ENCODE assay signal across 8 mouse cellular contexts in the genomic region with DNA sequence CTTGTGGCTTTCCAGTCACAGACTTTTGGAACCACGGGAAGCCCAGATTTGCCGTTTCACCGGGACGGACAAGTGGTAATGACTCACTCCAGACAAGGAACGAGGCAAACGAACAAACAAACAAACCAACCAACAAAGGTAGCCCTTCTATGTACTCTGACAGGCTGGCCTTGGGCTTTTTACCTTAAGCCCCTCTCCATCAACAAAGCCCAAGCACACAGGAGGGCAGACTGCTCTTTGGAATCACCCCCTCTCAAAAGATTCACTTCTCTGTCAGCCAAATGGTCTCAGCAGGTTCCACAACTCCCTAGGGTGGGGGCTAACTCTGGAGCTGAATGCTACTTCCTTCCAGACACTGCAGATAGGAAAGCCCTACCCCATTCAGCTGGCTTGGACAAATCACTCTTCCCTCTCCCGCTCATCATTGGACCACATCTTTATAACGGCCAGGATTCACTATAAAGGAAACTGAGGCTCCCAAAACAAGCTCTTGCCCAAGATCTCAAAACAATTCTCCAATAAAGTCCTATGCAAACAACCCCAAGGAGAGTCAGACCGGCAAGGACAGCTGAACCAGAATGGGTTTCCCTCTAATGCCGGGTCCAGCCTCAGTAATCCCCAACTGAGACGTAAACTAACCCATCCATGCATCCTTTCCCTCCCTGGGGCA. TPM values are rescaled to one million over a fixed set of nuclear protein-coding genes. Genes with fewer than 3 reads are reported as not detected.
DNase-seq lines count a peak whose midpoint lies in the region; ATAC-seq and TF ChIP-seq lines count a peak whose summit lies in the region.

No protein-coding gene starts in this region.

- no peak for TF ChIP-seq POLR2A in limb, embryonic 14.5 days (IDR thresholded peaks at IDR 0.05; ENCODE audit: borderline replicate concordance, extremely low read depth, insufficient read depth, insufficient read length)

- H3K9me3 ChIP-seq in lung, embryonic 16.5 days (ENCODE audit: control insufficient read depth, low read length) = no peaks in the 10 kb centered on the region
- H3K9me3 ChIP-seq in forebrain, postnatal 0 days (ENCODE audit: low read length) = no peaks in the 10 kb centered on the region
- H3K9me3 ChIP-seq in limb, embryonic 14.5 days (ENCODE audit: control insufficient read depth, low read length) = no peaks in the 10 kb centered on the region
- H3K9me3 ChIP-seq in stomach, embryonic 16.5 days (replicated peaks; ENCODE audit: control insufficient read depth, low read length) = no peaks in the 10 kb centered on the region

- H3K27me3 ChIP-seq in lung, embryonic 16.5 days (ENCODE audit: control insufficient read depth, insufficient read depth, low read depth, low read length) = peaks cover 17% of the 10 kb centered on the region
- peaks cover 15% of the 10 kb centered on the region; the same call in 1 of the 2 replicates for H3K27me3 ChIP-seq in forebrain, postnatal 0 days (ENCODE audit: insufficient read depth, low read length)
- peaks cover 21% of the 10 kb centered on the region for H3K27me3 ChIP-seq in limb, embryonic 14.5 days (ENCODE audit: control insufficient read depth, insufficient read depth, low read length)
- 0 out of 2 replicates have a peak, but pooled peaks cover 3% of the 10 kb centered on the region for H3K27me3 ChIP-seq in stomach, embryonic 16.5 days (ENCODE audit: control insufficient read depth, insufficient read depth, low read length)

- H3K4me3 ChIP-seq in lung, embryonic 16.5 days (ENCODE audit: low read length) = peak overlapping the region; percentile 52
- peak overlapping the region; percentile 37; the same call in 1 of the 2 replicates for H3K4me3 ChIP-seq in forebrain, postnatal 0 days (ENCODE audit: low read depth, low read length)
- peak overlapping the region; percentile 41 for H3K4me3 ChIP-seq in limb, embryonic 14.5 days (replicated peaks; ENCODE audit: low read length)
- peak overlapping the region; percentile 43 for H3K4me3 ChIP-seq in stomach, embryonic 16.5 days (replicated peaks; ENCODE audit: low read length)

- H3K36me3 ChIP-seq in lung, embryonic 16.5 days (ENCODE audit: control insufficient read depth, insufficient read depth, low read length) = 0 out of 2 replicates have a peak, but pooled peaks cover 2% of the 10 kb centered on the region
- H3K36me3 ChIP-seq in forebrain, postnatal 0 days (ENCODE audit: insufficient read depth) = 0 out of 2 replicates have a peak, but pooled peaks cover under 1% of the 10 kb centered on the region
- H3K36me3 ChIP-seq in limb, embryonic 14.5 days (ENCODE audit: control insufficient read depth, insufficient read depth, low read length) = peaks cover 9% of the 10 kb centered on the region; the same call in 1 of the 2 replicates
- no peaks in the 10 kb centered on the region for H3K36me3 ChIP-seq in stomach, embryonic 16.5 days (ENCODE audit: control insufficient read depth, insufficient read depth, low read length)

- WGBS in lung, embryonic 16.5 days = 21% methylated on average over 11 of the region's 11 CpGs
- 16% methylated on average over 11 of the region's 11 CpGs for WGBS in forebrain, postnatal 0 days
- 19% methylated on average over 11 of the region's 11 CpGs for WGBS in limb, embryonic 14.5 days
- 26% methylated on average over 11 of the region's 11 CpGs for WGBS in stomach, embryonic 16.5 days

- DNase-seq in lung, postnatal 14 days = no peak
- DNase-seq in forebrain, postnatal 0 days = peak; percentile 11
- DNase-seq in limb, embryonic 14.5 days (ENCODE audit: low spot score) = no peak
- DNase-seq in ovary, postnatal 14 days (ENCODE audit: low spot score) = no peak
- DNase-seq in layer of hippocampus, postnatal 25 days (ENCODE audit: extremely low spot score in 1 of 2, low spot score in 1 of 2) = no peak
- no peak for DNase-seq in left cerebral cortex, postnatal 25 days (ENCODE audit: low spot score in 2 of 2)

- intact Hi-C loops in left cerebral cortex, postnatal 25 days (cut with DNase I) = loop anchor here (5.0 kb wide), 1 partner anchor 1982 kb away; no protein-coding TSS in a partner anchor

- no peak for TF ChIP-seq CTCF in forebrain, postnatal 0 days (IDR thresholded peaks at IDR 0.05; ENCODE audit: low read depth)

- peaks cover 33% of the 10 kb centered on the region for H3K4me1 ChIP-seq in lung, embryonic 16.5 days (replicated peaks; ENCODE audit: control insufficient read depth, insufficient read depth, low read length)
- H3K4me1 ChIP-seq in forebrain, postnatal 0 days (ENCODE audit: insufficient read depth) = 0 out of 2 replicates have a peak, but pooled peaks cover 8% of the 10 kb centered on the region
- H3K4me1 ChIP-seq in limb, embryonic 14.5 days (ENCODE audit: control insufficient read depth, insufficient read depth, low read length) = peaks cover 28% of the 10 kb centered on the region
- H3K4me1 ChIP-seq in stomach, embryonic 16.5 days (ENCODE audit: control insufficient read depth, insufficient read depth, low read length) = peaks cover 26% of the 10 kb centered on the region

- H3K27ac ChIP-seq in lung, embryonic 16.5 days (ENCODE audit: low read length) = no peak overlapping the region
- H3K27ac ChIP-seq in forebrain, postnatal 0 days (ENCODE audit: low read depth, low read length) = no peak overlapping the region
- no peak overlapping the region for H3K27ac ChIP-seq in limb, embryonic 14.5 days (replicated peaks; ENCODE audit: low read depth, low read length)
- H3K27ac ChIP-seq in stomach, embryonic 16.5 days (ENCODE audit: low read length) = no peak overlapping the region

- H3K4me2 ChIP-seq in lung, embryonic 16.5 days (ENCODE audit: low read depth, low read length) = peak overlapping the region; percentile 96
- H3K4me2 ChIP-seq in forebrain, postnatal 0 days (ENCODE audit: low read depth) = peak overlapping the region; percentile 87
- H3K4me2 ChIP-seq in limb, embryonic 14.5 days (replicated peaks; ENCODE audit: low read depth, low read length, severe bottlenecking) = peak overlapping the region; percentile 82
- H3K4me2 ChIP-seq in stomach, embryonic 16.5 days (ENCODE audit: low read depth, low read length) = peak overlapping the region; percentile 99

- ATAC-seq in lung, embryonic 16.5 days (ENCODE audit: low read depth) = no peak
- no peak for ATAC-seq in forebrain, postnatal 0 days
- no peak for ATAC-seq in limb, embryonic 14.5 days (ENCODE audit: low FRiP score, low read depth)
- no peak for ATAC-seq in stomach, embryonic 16.5 days (ENCODE audit: insufficient read depth, low FRiP score)

- H3K9ac ChIP-seq in lung, embryonic 16.5 days (ENCODE audit: low read length) = peak overlapping the region; percentile 67
- H3K9ac ChIP-seq in forebrain, postnatal 0 days = no peak overlapping the region
- peak overlapping the region; percentile 48; the same call in 1 of the 2 replicates for H3K9ac ChIP-seq in limb, embryonic 14.5 days (ENCODE audit: low read depth, low read length, severe bottlenecking)
- peak overlapping the region; percentile 63 for H3K9ac ChIP-seq in stomach, embryonic 16.5 days (ENCODE audit: low read length)

RNA-seq across cellular contexts. Expression of a gene that starts 7.9 kb away (rescaled TPM):
- not detected in 2 replicates for polyA plus RNA-seq in lung, embryonic 16.5 days (2015; fragmentation: Nextera tagmentation; extraction: Ambion mirVana)
- not detected in 2 replicates for total RNA-seq in forebrain, postnatal 0 days (2014; rRNA removed)
- not detected in 2 replicates for polyA plus RNA-seq in forebrain, postnatal 0 days (2015; fragmentation: Nextera tagmentation; extraction: Ambion mirVana)
- polyA plus RNA-seq in limb, embryonic 14.5 days (2012; rRNA removed) = not detected in 2 replicates
- not detected in 2 replicates for polyA plus RNA-seq in limb, embryonic 14.5 days (2014; fragmentation: Nextera tagmentation; extraction: Ambion mirVana)
- polyA plus RNA-seq in stomach, embryonic 16.5 days (2015; fragmentation: Nextera tagmentation; extraction: Ambion mirVana) = not detected in 2 replicates
- total RNA-seq in layer of hippocampus, postnatal 25 days (2021) = not detected
- not detected for total RNA-seq in left cerebral cortex, postnatal 25 days (2021)

RNA-seq across cellular contexts. Expression of a gene that starts 8.3 kb away (rescaled TPM):
- polyA plus RNA-seq in lung, embryonic 16.5 days (2015; fragmentation: Nextera tagmentation; extraction: Ambion mirVana) = 1.6 and 2.4 TPM in 2 replicates
- 7.5 and 9.2 TPM in 2 replicates for total RNA-seq in forebrain, postnatal 0 days (2014; rRNA removed)
- 0.69 and 0.92 TPM in 2 replicates for polyA plus RNA-seq in forebrain, postnatal 0 days (2015; fragmentation: Nextera tagmentation; extraction: Ambion mirVana)
- 10.8 and 11.9 TPM in 2 replicates for polyA plus RNA-seq in limb, embryonic 14.5 days (2012; rRNA removed)
- 2.5 and 2.7 TPM in 2 replicates for polyA plus RNA-seq in limb, embryonic 14.5 days (2014; fragmentation: Nextera tagmentation; extraction: Ambion mirVana)
- polyA plus RNA-seq in stomach, embryonic 16.5 days (2015; fragmentation: Nextera tagmentation; extraction: Ambion mirVana) = 1.3 and 1.5 TPM in 2 replicates
- total RNA-seq in layer of hippocampus, postnatal 25 days (2021) = 10 to 100 TPM; 50.2 to 53.1 TPM
- 10 to 100 TPM; 27.9 to 32.5 TPM for total RNA-seq in left cerebral cortex, postnatal 25 days (2021)

RNA-seq across cellular contexts. Expression of a gene that starts 48.1 kb away (rescaled TPM):
- not detected in 2 replicates for polyA plus RNA-seq in lung, embryonic 16.5 days (2015; fragmentation: Nextera tagmentation; extraction: Ambion mirVana)
- total RNA-seq in forebrain, postnatal 0 days (2014; rRNA removed) = 0.38 and 0.62 TPM in 2 replicates
- polyA plus RNA-seq in forebrain, postnatal 0 days (2015; fragmentation: Nextera tagmentation; extraction: Ambion mirVana) = 0.24 and 0.36 TPM in 2 replicates
- polyA plus RNA-seq in limb, embryonic 14.5 days (2012; rRNA removed) = not detected in 2 replicates
- not detected in 2 replicates for polyA plus RNA-seq in limb, embryonic 14.5 days (2014; fragmentation: Nextera tagmentation; extraction: Ambion mirVana)
- polyA plus RNA-seq in stomach, embryonic 16.5 days (2015; fragmentation: Nextera tagmentation; extraction: Ambion mirVana) = not detected in 2 replicates
- under 1 TPM; 0.47 to 0.49 TPM for total RNA-seq in layer of hippocampus, postnatal 25 days (2021)
- total RNA-seq in left cerebral cortex, postnatal 25 days (2021) = not detected
